Mouse (Mus musculus): ENCODE data around the gene Mrpl40. TPM values are rescaled to one million over a fixed set of nuclear protein-coding genes. Genes with fewer than 3 reads are reported as not detected.

The Mrpl40 gene
- polyA plus RNA-seq, 1 experiment from 2014 or later, result 138 TPM

Other genes with a start within 250 kb of the Mrpl40 start
- gene Sept5, start 246.9 kb downstream of the Mrpl40 start, polyA plus RNA-seq (2016; fragmentation: Nextera tagmentation; extraction: Ambion mirVana), result 4.3 and 11.7 TPM in 2 replicates
- 3.2 and 18.4 TPM in 2 replicates for gene Cldn5, start 100.0 kb downstream of the Mrpl40 start, polyA plus RNA-seq (2016; fragmentation: Nextera tagmentation; extraction: Ambion mirVana)
- 77.4 and 85.2 TPM in 2 replicates for gene Ufd1, start 65.1 kb downstream of the Mrpl40 start, polyA plus RNA-seq (2016; fragmentation: Nextera tagmentation; extraction: Ambion mirVana)
- gene Cdc45, start 64.9 kb downstream of the Mrpl40 start, polyA plus RNA-seq (2016; fragmentation: Nextera tagmentation; extraction: Ambion mirVana), result 50.8 and 58.4 TPM in 2 replicates
- gene 2510002D24Rik, start 40.3 kb downstream of the Mrpl40 start, polyA plus RNA-seq (2016; fragmentation: Nextera tagmentation; extraction: Ambion mirVana), result 41.3 and 47.4 TPM in 2 replicates
- gene Gm28539, start 40.3 kb downstream of the Mrpl40 start, polyA plus RNA-seq (2016; fragmentation: Nextera tagmentation; extraction: Ambion mirVana), result not detected in 2 replicates
- 13.4 and 23.1 TPM in 2 replicates for gene Hira, start 175 bp upstream of the Mrpl40 start, polyA plus RNA-seq (2016; fragmentation: Nextera tagmentation; extraction: Ambion mirVana)

Measured in heart, embryonic 10.5 days (tissue).